Mouse (Mus musculus) stomach, embryonic 14.5 days (tissue): Measurements from ENCODE around the gene Mrgpre. TPM values are rescaled to one million over a fixed set of nuclear protein-coding genes. Genes with fewer than 3 reads are reported as not detected.

ENCODE experiments used
- ATAC-seq: fragments of 200-750 bp; cut with Nextera tagmentation; 2 replicates; pipeline ENCODE4 v1.8.0; 2017; ENCODE audit warnings: low read depth, moderate TSS enrichment; ENCODE audit not compliant: insufficient number of reproducible peaks, insufficient read depth, low FRiP score
- H3K27ac ChIP-seq: fragments of 300-500 bp; sonication (generic); 2 replicates; pipeline ENCODE4 v1.5.1; 2014; ENCODE audit warnings: mild to moderate bottlenecking, low read length, moderate library complexity, mixed read lengths
- H3K27me3 ChIP-seq: fragments of 300-500 bp; sonication (generic); 2 replicates; pipeline ENCODE4 v1.6.1; 2014; ENCODE audit warnings: low read length, control low read depth, mixed read lengths; ENCODE audit not compliant: control insufficient read depth, insufficient read depth
- H3K36me3 ChIP-seq: fragments of 300-500 bp; sonication (generic); 2 replicates; pipeline ENCODE4 v1.6.1; 2014; ENCODE audit warnings: mild to moderate bottlenecking, control low read depth, low read length, moderate library complexity, mixed read lengths; ENCODE audit not compliant: control insufficient read depth, insufficient read depth
- H3K4me1 ChIP-seq: fragments of 300-500 bp; sonication (generic); 2 replicates; pipeline ENCODE4 v1.6.1; 2014; ENCODE audit warnings: low read length, control low read depth, mixed read lengths; ENCODE audit not compliant: control insufficient read depth, insufficient read depth
- H3K4me2 ChIP-seq: fragments of 300-500 bp; sonication (generic); replicated peaks from 2 replicates; pipeline ENCODE4 v1.6.1; 2014; ENCODE audit warnings: low read depth, low read length, control low read depth
- H3K4me3 ChIP-seq: fragments of 300-500 bp; sonication (generic); 2 replicates; pipeline ENCODE4 v1.5.1; 2014; ENCODE audit warnings: low read depth, low read length, control low read depth
- H3K9ac ChIP-seq: fragments of 300-500 bp; sonication (generic); replicated peaks from 2 replicates; pipeline ENCODE4 v1.6.1; 2014; ENCODE audit warnings: low read depth, mild to moderate bottlenecking, control low read depth, low read length, moderate library complexity, mixed read lengths
- H3K9me3 ChIP-seq: fragments of 300-500 bp; sonication (generic); 2 replicates; pipeline ENCODE4 v1.6.1; 2016; ENCODE audit warnings: low read depth, low read length, control low read depth; ENCODE audit not compliant: control insufficient read depth
- WGBS: fragments of 180-500 bp; shearing (Covaris S2); extraction: QIAGEN DNeasy Blood & Tissue Kit; methylation state at CpG from one replicate; pipeline ENCODE4 v1.1.7; 2014; 5-methylcytosine and 5-hydroxymethylcytosine counted together
- microRNA-seq: library from miRNA; unstranded; fragments of <30 nt; microRNA quantifications from one replicate; pipeline ENCODE4, GENCODE M21; 2016
- polyA plus RNA-seq: library from polyadenylated mRNA; unstranded; fragments of >200 nt; fragmentation: Nextera tagmentation; extraction: Ambion mirVana; gene quantifications from 2 replicates; pipeline ENCODE4 v1.2.1, GENCODE M21; 2014

Mrgpre gene
- polyA plus RNA-seq, 1 experiment from 2014 or later = 1.7 TPM

DNA sequence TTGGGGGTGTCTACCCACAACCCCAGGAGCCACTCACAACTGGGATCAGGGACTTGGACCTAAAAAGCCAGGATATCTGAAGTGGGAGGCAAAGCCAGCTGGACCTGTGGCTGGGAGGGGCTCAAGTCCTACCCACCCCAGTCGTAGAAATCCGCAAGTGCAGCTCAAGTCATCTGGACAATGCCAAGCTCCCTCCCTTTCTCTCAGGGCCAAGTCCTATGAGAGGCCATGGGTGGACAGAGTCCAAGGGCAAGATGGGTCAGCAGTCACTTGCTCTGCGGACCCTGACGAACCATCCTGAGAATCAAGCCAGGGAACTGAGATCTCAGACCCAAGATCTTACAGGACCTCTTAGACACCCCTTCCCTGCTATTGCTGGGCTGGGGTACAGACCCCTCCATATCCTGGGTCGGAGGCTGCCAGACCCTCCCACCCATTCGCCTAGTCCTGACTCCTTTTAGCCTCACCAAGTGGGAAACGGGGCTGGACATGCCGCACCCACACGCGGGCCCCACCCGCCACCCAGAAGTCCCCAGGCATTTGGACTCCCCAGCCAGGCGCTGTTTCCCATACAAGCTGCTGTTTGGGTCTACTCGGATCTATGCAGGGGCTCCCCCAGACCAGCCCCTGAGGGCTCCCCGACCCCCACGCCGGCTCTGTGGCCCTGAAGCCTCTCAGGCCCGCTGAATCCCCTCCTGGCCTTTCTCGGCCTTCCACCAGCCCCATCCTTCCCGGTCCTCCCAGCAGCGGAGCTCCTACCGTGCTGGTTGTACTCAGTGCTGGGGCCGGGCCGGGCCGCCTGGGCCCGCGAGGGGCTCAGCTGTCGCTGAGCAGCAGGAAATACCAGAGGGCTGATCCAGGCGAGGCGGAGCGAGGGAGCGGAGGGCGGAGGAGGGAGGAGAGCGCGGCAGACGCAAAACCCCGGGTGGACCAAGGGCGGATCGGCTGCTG lies 44.5 kb downstream of the Mrgpre start:
- Histone ChIP-seq H3K27me3 (no peaks in the 10 kb centered on the region), H3K4me1 (peaks cover 33% of the 10 kb centered on the region), H3K4me3 (peak overlapping the region; percentile 91), H3K36me3 (0 out of 2 replicates have a peak, but pooled peaks cover 2% of the 10 kb centered on the region), H3K9ac (peak overlapping the region; percentile 87), H3K4me2 (peak overlapping the region; percentile 77), H3K27ac (peak overlapping the region; percentile 89), H3K9me3 (no peaks in the 10 kb centered on the region)
- ATAC-seq = peak; percentile 92
- WGBS = 2% methylated on average over 38 of the region's 38 CpGs

DNA sequence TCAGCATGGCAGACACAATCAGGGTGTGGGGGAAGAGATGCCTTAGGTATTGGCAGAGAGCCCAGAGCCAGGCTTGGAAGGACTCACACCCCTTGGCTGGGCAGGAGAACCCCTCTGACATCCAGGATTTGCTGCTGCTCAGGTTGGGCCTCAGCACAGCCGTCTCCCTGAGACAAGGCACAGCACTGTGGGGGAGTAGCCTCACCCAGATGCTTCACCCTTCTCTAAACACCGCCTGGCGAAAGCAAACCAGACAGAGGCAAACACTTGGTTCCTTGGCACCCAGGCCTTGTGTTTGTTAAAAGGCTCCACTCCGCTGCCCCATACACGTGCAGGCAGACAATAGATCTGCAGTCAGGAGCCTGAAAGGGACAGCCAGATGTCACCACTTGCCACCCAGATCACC lies 45.7 kb downstream of the Mrgpre start:
- peak overlapping the region; percentile 89; the same call in 1 of the 2 replicates for H3K27ac ChIP-seq
- ATAC-seq = peak; percentile 23; the same call in 1 of the 2 replicates
- H3K4me1 ChIP-seq = peaks cover 33% of the 10 kb centered on the region

DNA sequence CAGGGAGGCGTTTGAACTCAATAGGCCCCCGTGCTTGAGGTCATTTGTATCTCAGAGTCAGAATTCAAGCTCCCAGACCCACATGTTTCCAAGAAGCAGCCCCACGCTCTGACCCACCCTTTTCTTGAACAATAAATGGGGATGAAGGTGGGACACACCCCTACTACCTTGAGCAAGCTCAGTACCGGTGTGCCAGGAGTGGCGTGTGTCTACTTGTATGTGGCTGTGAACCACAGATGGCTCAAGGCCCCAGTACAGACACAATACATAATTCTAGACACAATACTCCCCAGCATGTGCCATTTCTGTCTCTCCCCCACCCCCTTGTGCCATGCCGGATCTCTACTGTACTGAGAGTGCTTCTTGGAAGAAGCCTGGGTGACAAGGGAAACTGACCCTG lies 46.1 kb downstream of the Mrgpre start:
- no peaks in the 10 kb centered on the region for H3K9me3 ChIP-seq
- peak overlapping the region; percentile 87; the same call in 1 of the 2 replicates for H3K9ac ChIP-seq
- peak overlapping the region; percentile 91; the same call in 1 of the 2 replicates for H3K4me3 ChIP-seq
- H3K36me3 ChIP-seq = peaks cover 2% of the 10 kb centered on the region; the same call in 1 of the 2 replicates
- ATAC-seq = peak; percentile 21; the same call in 1 of the 2 replicates
- 51% methylated on average over 6 of the region's 6 CpGs for WGBS
- H3K4me1 ChIP-seq = peaks cover 33% of the 10 kb centered on the region
- peak overlapping the region; percentile 77 for H3K4me2 ChIP-seq
- peak overlapping the region; percentile 89; the same call in 1 of the 2 replicates for H3K27ac ChIP-seq
- H3K27me3 ChIP-seq = no peaks in the 10 kb centered on the region

More for the DNA sequence above, 45.7 kb downstream of the Mrgpre start:
- peak overlapping the region; percentile 77 for H3K4me2 ChIP-seq
- peaks cover 2% of the 10 kb centered on the region; the same call in 1 of the 2 replicates for H3K36me3 ChIP-seq
- no peaks in the 10 kb centered on the region for H3K27me3 ChIP-seq
- WGBS = 13% methylated on average over 5 of the region's 5 CpGs
- H3K9me3 ChIP-seq = no peaks in the 10 kb centered on the region
- H3K4me3 ChIP-seq = peak overlapping the region; percentile 91
- H3K9ac ChIP-seq = peak overlapping the region; percentile 87; the same call in 1 of the 2 replicates

DNA sequence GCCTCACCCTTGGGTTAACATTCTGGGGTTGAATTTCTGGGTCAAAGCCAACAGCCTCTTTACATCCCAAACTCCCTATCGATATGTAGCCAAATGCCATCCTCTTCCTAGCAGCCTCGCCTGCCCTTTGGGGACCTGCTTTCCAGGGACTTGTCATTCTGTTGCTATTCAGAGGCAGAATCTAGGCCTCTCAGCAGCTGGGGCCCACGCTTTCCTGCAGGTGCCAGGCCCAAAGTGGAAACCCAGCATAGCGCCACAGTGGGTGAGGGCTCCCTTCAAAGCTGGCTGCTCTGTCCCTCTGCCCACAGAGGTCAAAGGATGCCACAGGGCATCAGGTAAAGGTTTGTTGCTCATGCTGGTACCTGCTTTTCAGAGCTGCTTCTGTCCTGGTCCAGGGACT lies 50.6 kb downstream of the Mrgpre start:
- Histone ChIP-seq H3K4me2 (no peak overlapping the region), H3K9ac (no peak overlapping the region), H3K27me3 (no peaks in the 10 kb centered on the region), H3K4me1 (peaks cover 18% of the 10 kb centered on the region), H3K27ac (no peak overlapping the region), H3K36me3 (peaks cover 2% of the 10 kb centered on the region; the same call in 1 of the 2 replicates), H3K4me3 (no peak overlapping the region), H3K9me3 (no peaks in the 10 kb centered on the region)
- WGBS = 96% methylated on average over 4 of the region's 4 CpGs
- ATAC-seq = no peak

DNA sequence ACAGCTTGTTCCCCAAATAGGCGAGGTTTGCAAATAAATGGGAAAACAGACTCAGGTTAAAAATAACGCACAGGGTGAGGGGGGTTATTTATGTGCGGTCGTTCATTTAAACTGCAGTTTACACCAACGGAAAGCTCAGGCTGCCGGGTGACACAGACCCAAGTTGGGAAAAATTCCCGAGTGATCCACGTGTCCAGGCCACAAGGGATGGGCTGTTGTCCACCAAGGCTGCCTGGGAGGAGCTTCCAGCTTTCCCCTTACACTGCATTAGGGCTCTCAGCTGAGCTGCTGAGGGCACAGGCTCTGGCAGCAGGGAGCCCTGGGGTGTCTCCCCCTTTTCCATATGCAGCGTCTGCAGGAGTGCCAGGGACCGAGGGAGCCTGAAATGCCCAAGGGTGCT lies 54.4 kb downstream of the Mrgpre start:
- H3K9me3 ChIP-seq = no peaks in the 10 kb centered on the region
- no peak overlapping the region for H3K9ac ChIP-seq
- H3K4me2 ChIP-seq = no peak overlapping the region
- H3K27me3 ChIP-seq = no peaks in the 10 kb centered on the region
- ATAC-seq = no peak
- 68% methylated on average over 10 of the region's 10 CpGs for WGBS
- H3K4me1 ChIP-seq = 0 out of 2 replicates have a peak, but pooled peaks cover 5% of the 10 kb centered on the region
- no peak overlapping the region for H3K27ac ChIP-seq
- H3K4me3 ChIP-seq = no peak overlapping the region
- no peaks in the 10 kb centered on the region; the same call in 1 of the 2 replicates for H3K36me3 ChIP-seq

Small RNAs within 50 kb of the gene (microRNA-seq; reads per million reads assigned to microRNA genes)
- gene Gm22064 = not detected

Other genes with a start within 250 kb of the Mrgpre start
- 109 and 120 TPM in 2 replicates for gene Nap1l4, start 235.4 kb downstream of the Mrgpre start, polyA plus RNA-seq
- gene Cars, start 184.4 kb downstream of the Mrgpre start, polyA plus RNA-seq = 51.1 and 58.1 TPM in 2 replicates
- gene Tnfrsf26, start 155.8 kb downstream of the Mrgpre start, polyA plus RNA-seq = 0.17 TPM in 1 of 2 replicates, not detected in the other
- gene Tnfrsf22, start 134.8 kb downstream of the Mrgpre start, polyA plus RNA-seq = 12.4 and 13.7 TPM in 2 replicates
- gene Tnfrsf23, start 98.6 kb downstream of the Mrgpre start, polyA plus RNA-seq = 1.7 and 1.9 TPM in 2 replicates
- 46.1 and 46.6 TPM in 2 replicates for gene Osbpl5, start 27.5 kb downstream of the Mrgpre start, polyA plus RNA-seq
- gene Mrgprg, start 17.5 kb downstream of the Mrgpre start, polyA plus RNA-seq = 0.14 TPM in 1 of 2 replicates, not detected in the other
- gene Nadsyn1, start 38.3 kb upstream of the Mrgpre start, polyA plus RNA-seq = 8.5 and 9.8 TPM in 2 replicates
- 43.8 and 53.1 TPM in 2 replicates for gene Dhcr7, start 38.6 kb upstream of the Mrgpre start, polyA plus RNA-seq
- not detected in 2 replicates for gene Gm498, start 82.3 kb upstream of the Mrgpre start, polyA plus RNA-seq
- gene Shank2, start 217.4 kb upstream of the Mrgpre start, polyA plus RNA-seq = 1.2 and 1.3 TPM in 2 replicates